Mouse (Mus musculus): Measurements from ENCODE around the gene Hnrnpll. TPM values are rescaled to one million over a fixed set of nuclear protein-coding genes. Genes with fewer than 3 reads are reported as not detected.
"Not testable (repeated sequence)": the region's sequence is repeated elsewhere in the genome, so short reads cannot be mapped to it uniquely, and the experiment has no call there.

The Hnrnpll gene
- polyA plus RNA-seq, 1 experiment from 2014 or later: 64.1 TPM

DNA sequence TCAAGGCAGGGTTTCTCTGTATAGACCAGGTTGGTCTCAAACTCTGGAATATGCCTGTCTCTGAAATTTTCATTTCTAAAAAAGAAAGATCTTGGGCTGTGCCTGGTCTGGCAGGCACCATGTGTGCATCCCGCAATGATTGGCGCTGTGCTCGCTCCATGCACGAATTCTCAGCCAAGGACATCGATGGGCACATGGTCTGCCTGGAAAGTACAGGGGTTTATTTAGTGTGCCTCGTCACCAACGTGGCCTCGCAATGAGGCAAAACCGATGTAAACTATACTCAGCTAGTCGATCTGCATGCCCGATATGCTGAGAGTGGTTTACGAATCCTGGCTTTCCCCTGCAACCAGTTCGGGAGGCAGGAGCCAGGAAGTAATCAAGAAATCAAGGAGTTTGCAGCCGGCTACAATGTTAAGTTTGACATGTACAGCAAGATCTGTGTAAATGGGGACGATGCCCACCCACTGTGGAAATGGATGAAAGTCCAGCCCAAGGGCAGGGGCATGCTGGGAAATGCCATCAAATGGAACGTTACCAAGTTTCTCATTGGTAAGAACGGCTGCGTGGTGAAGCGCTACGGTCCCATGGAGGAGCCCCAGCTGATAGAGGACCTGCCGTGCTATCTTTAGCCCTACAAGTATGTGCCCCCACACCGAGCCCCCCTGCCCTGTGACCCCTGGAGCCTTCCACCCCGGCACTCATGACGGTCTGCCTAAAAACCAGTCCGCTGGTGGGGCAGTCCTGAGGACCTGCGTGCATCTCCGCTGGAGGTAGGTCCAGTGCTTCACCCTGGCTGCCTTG is 8.0 kb downstream of the Hnrnpll start:
- Histone ChIP-seq H3K4me1 (peaks cover 10% of the 10 kb centered on the region), H3K9ac (no peak overlapping the region), H3K27me3 (no peaks in the 10 kb centered on the region), H3K4me3 (no peak overlapping the region), H3K4me2 (replicated peaks) (no peak overlapping the region), H3K27ac (no peak overlapping the region), H3K9me3 (no peaks in the 10 kb centered on the region), H3K36me3 (peaks cover 46% of the 10 kb centered on the region)
- ATAC-seq (ENCODE audit: low FRiP score, low read depth): no peak
- WGBS: 86% methylated on average over 27 of the region's 27 CpGs

DNA sequence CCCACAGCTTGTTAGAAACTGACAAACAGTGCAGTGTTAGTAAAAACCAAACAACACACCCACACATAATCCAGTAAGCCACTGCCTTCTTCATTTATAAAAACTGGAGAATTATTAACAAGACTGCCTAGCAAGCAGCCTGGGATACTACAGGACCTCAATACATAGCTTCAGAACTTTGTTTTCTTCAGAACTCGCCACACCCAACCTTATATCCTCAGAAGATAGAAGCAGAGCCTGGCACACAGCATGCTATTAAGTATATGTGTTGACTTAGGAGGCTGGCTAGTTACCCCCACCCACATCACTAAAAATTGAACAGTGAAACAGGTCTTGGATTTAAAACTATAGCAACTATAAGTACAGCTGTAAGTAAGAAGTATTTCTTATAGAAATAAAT is 10.5 kb downstream of the Hnrnpll start:
- H3K36me3 ChIP-seq: peaks cover 65% of the 10 kb centered on the region
- H3K9me3 ChIP-seq: no peaks in the 10 kb centered on the region
- ATAC-seq (ENCODE audit: low FRiP score, low read depth): no peak
- H3K9ac ChIP-seq: no peak overlapping the region
- H3K4me3 ChIP-seq: no peak overlapping the region
- H3K27me3 ChIP-seq: no peaks in the 10 kb centered on the region
- 85% methylated on average over 1 of the region's 1 CpGs for WGBS
- no peaks in the 10 kb centered on the region; the same call in 1 of the 2 replicates for H3K4me1 ChIP-seq
- no peak overlapping the region for H3K4me2 ChIP-seq (replicated peaks)
- no peak overlapping the region for H3K27ac ChIP-seq

DNA sequence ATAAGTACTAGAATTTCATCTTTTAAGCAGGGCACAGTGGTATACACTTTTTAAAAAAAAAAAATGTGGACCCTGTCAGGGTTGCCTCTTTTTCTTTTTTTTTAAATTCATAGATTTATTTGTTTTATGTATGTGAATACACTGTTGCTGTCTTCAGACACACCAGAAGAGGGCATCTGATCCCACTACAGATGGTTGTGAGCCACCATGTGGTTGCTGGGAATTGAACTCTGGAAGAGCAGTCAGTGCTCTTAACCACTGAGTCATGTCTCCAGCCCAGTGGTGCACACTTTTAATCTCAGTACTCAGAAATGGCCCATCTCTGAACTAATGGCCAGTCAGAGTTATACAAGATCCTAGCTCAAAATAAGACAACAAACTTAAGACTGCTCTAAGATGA is 12.8 kb downstream of the Hnrnpll start:
- ATAC-seq (ENCODE audit: low FRiP score, low read depth); H3K27ac ChIP-seq: not testable (repeated sequence)
- peaks cover 74% of the 10 kb centered on the region for H3K36me3 ChIP-seq

DNA sequence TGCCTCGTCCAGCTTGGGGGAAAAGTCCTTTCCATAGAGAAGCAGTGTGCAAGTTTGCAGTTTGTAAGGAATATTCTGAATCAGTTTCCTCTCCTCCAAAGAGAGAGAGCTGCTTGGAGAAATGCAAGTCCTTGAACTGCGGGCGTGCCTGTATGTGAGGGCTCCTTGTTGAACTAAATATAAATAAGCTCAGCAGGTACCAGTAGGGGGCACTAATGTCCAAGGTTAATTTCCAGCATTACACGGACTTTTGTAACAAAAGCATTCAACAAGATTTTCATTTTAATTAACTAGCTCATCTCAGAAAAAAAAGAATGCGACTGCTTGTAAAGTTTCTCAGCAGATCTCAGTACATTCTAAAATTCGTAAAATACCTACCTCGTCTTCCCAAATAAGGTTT is 13.9 kb downstream of the Hnrnpll start:
- no peak overlapping the region for H3K9ac ChIP-seq
- WGBS: 67% methylated on average over 7 of the region's 7 CpGs
- H3K4me1 ChIP-seq: no peaks in the 10 kb centered on the region
- H3K4me2 ChIP-seq (replicated peaks): no peak overlapping the region
- no peak overlapping the region for H3K27ac ChIP-seq
- no peaks in the 10 kb centered on the region for H3K27me3 ChIP-seq
- no peak overlapping the region for H3K4me3 ChIP-seq
- no peaks in the 10 kb centered on the region for H3K9me3 ChIP-seq
- ATAC-seq (ENCODE audit: low FRiP score, low read depth): no peak
- H3K36me3 ChIP-seq: peaks cover 72% of the 10 kb centered on the region

More for the DNA sequence above, 12.8 kb downstream of the Hnrnpll start:
- H3K9ac ChIP-seq; H3K9me3 ChIP-seq; H3K4me3 ChIP-seq; H3K4me1 ChIP-seq; H3K4me2 ChIP-seq (replicated peaks); H3K27me3 ChIP-seq: not testable (repeated sequence)

DNA sequence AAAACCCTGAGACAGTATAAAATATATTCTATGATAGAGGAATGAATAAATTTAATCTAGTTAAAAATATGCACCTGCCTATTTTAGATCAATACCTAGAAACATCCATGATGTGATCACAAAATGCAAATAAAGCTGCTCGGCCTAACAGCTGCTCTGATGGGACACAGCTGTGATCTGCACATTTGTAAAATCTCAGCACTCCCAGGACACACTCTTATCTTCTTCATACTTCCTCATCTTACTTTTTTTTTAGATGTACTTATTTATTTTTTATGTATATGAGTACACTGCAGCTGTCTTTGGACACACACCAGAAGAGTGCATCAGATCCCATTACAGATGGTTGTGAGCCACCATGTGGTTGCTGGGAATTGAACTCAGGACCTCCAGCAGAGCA is 20.4 kb downstream of the Hnrnpll start:
- H3K27ac ChIP-seq: no peak overlapping the region
- H3K9ac ChIP-seq: no peak overlapping the region
- H3K4me2 ChIP-seq (replicated peaks): no peak overlapping the region
- peaks cover 53% of the 10 kb centered on the region for H3K36me3 ChIP-seq
- H3K4me3 ChIP-seq: no peak overlapping the region
- no peaks in the 10 kb centered on the region for H3K9me3 ChIP-seq
- no peak for ATAC-seq (ENCODE audit: low FRiP score, low read depth)
- no peaks in the 10 kb centered on the region for H3K27me3 ChIP-seq
- WGBS: 84% methylated on average over 1 of the region's 1 CpGs
- H3K4me1 ChIP-seq: no peaks in the 10 kb centered on the region

DNA sequence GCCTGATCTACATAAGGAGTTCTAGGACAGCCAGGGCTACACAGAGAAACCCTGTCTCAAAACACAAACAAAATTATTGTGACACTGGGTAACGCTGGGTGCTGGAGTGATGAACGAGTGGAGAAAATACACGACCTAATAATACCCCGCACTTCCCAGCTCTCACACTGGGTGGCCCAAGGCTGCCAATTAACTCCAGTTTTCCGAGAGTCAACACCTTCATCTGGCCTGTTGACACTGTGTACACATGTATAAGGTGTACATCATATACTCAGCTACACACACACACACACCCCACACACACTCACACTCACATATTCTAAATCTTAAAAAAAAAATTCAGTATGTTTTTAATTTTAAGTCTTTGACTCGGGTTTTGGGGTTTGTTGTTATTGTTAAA is 33.5 kb downstream of the Hnrnpll start:
- Histone ChIP-seq H3K9me3 (no peaks in the 10 kb centered on the region), H3K9ac (no peak overlapping the region), H3K27me3 (no peaks in the 10 kb centered on the region), H3K27ac (no peak overlapping the region), H3K4me2 (replicated peaks) (no peak overlapping the region), H3K4me3 (no peak overlapping the region), H3K4me1 (no peaks in the 10 kb centered on the region), H3K36me3 (peaks cover 56% of the 10 kb centered on the region)
- peak; percentile 36; the same call in 1 of the 2 replicates for ATAC-seq (ENCODE audit: low FRiP score, low read depth)
- WGBS: 86% methylated on average over 6 of the region's 6 CpGs

DNA sequence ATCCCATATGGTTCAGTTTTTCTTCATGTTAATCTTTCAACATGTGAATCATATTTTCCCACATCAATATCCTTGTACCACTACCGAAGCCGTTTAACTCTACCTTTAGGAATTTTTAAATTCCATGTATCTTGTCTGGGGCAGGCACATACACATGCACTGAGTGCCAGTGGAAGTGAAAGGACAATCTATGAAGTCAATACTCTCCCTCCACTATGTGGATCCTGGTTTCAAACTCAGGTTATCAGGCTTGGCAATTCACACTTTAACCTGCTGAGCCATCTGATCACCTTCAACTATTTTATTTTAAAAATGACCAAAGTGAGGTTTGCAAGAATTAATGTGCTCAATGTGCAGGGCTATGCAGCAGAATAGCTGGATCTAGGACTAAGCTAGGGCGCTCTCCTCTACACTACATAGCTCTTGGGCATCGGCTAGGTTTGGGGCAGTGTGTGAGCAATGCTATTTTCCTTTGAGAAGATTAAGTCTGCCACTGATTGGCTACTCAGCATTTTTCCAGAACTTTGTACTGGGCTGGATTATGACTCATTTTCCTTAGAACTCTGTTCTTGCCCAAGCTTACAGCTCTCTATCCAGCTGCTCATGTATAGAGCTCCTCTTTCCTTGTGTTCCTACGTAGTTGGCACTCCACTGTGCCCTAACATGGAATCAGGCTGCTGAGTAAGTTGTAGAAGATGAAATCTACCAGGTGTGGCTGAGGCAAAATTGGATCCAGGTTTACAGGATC is 35.8 kb downstream of the Hnrnpll start:
- no peak overlapping the region for H3K9ac ChIP-seq

DNA sequence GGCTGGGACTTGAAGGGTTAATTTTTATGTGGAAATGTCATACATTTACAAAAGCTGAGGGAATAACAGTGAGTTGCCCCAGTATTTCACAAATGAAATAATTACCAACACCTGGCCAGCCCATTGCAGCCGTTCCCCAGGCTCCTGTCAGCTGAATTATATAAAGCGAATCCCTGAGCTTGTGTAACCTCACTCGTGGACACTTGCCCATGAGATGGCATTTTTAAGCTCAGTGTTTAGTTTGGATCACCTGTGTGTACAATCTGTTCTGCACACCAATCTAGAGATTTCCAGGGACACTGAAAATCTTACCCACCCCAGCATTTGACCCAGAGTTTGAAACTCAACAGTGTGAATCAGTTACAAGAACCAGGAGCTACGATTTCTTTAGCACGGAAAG is 40.0 kb downstream of the Hnrnpll start:
- Histone ChIP-seq H3K36me3 (peaks cover 10% of the 10 kb centered on the region), H3K27ac (no peak overlapping the region), H3K9ac (no peak overlapping the region), H3K4me1 (peaks cover 15% of the 10 kb centered on the region), H3K4me3 (no peak overlapping the region), H3K27me3 (no peaks in the 10 kb centered on the region), H3K9me3 (no peaks in the 10 kb centered on the region), H3K4me2 (replicated peaks) (no peak overlapping the region)
- no peak for ATAC-seq (ENCODE audit: low FRiP score, low read depth)
- 40% methylated on average over 5 of the region's 5 CpGs for WGBS

More for the DNA sequence above, 35.8 kb downstream of the Hnrnpll start:
- Histone ChIP-seq H3K4me3 (no peak overlapping the region), H3K36me3 (peaks cover 35% of the 10 kb centered on the region), H3K4me2 (replicated peaks) (no peak overlapping the region), H3K9me3 (no peaks in the 10 kb centered on the region), H3K27ac (no peak overlapping the region; the same call in 1 of the 2 replicates), H3K27me3 (no peaks in the 10 kb centered on the region), H3K4me1 (peaks cover 8% of the 10 kb centered on the region)
- no peak for ATAC-seq (ENCODE audit: low FRiP score, low read depth)
- WGBS: 85% methylated on average over 5 of the region's 5 CpGs

DNA sequence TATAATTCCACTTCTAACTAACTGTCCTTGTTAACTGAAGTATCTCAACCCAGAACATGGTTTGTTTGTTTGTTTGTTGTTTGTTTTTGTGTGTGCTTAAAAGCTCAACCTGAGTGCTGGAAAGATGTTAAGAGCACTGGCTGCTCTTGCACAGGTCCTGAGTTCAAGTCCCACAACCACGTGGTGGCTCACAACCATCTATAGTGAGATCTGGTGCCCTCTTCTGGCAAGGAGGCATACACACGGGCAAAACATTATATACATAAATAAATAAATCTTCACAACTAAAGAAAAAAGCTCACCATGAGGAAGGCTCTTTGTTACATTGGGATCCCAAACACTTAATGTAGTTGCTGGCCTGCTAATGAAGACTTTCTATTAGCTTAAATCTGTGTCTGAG is 41.6 kb downstream of the Hnrnpll start:
- peaks cover 15% of the 10 kb centered on the region for H3K4me1 ChIP-seq
- no peak overlapping the region for H3K27ac ChIP-seq
- no peaks in the 10 kb centered on the region for H3K9me3 ChIP-seq
- H3K27me3 ChIP-seq: no peaks in the 10 kb centered on the region
- H3K4me2 ChIP-seq (replicated peaks): no peak overlapping the region
- peaks cover 3% of the 10 kb centered on the region; the same call in 1 of the 2 replicates for H3K36me3 ChIP-seq
- no peak overlapping the region for H3K9ac ChIP-seq
- no peak overlapping the region for H3K4me3 ChIP-seq
- no peak for ATAC-seq (ENCODE audit: low FRiP score, low read depth)
- WGBS: 69% methylated on average over 2 of the region's 2 CpGs

DNA sequence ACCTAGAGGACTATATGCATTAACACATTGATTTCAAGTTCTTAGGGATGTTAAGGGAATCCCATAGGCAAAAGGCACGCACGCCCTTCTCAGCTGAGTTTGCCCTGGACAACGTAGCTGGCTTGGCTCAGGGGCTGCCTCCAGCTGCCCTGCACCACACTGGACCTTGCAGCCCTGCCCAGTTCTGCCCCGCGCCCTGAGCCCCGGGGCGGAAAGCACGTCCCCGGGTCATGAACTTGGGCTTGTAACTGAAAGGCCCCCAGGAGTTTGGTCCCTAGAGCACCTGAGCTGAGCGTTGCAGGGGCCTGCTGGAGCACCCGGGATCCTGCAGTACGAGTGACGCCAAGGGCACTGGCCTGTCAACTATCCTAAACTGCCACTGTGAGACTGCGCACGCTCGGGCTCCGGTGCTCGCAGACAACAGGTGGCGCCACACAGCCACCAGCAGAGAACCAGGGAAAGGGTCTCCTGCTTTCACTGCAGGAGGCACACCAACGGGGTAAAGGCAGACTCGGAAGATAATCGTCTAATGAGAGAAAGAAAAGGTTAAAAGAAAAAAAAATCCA is 43.1 kb downstream of the Hnrnpll start:
- Histone ChIP-seq H3K27ac (no peak overlapping the region), H3K27me3 (0 out of 2 replicates have a peak, but pooled peaks cover 6% of the 10 kb centered on the region), H3K9ac (no peak overlapping the region), H3K4me3 (peak overlapping the region; percentile 10), H3K36me3 (no peaks in the 10 kb centered on the region), H3K4me1 (peaks cover 15% of the 10 kb centered on the region), H3K4me2 (replicated peaks) (peak overlapping the region; percentile 54), H3K9me3 (no peaks in the 10 kb centered on the region)
- no peak for ATAC-seq (ENCODE audit: low FRiP score, low read depth)
- 11% methylated on average over 22 of the region's 22 CpGs for WGBS

DNA sequence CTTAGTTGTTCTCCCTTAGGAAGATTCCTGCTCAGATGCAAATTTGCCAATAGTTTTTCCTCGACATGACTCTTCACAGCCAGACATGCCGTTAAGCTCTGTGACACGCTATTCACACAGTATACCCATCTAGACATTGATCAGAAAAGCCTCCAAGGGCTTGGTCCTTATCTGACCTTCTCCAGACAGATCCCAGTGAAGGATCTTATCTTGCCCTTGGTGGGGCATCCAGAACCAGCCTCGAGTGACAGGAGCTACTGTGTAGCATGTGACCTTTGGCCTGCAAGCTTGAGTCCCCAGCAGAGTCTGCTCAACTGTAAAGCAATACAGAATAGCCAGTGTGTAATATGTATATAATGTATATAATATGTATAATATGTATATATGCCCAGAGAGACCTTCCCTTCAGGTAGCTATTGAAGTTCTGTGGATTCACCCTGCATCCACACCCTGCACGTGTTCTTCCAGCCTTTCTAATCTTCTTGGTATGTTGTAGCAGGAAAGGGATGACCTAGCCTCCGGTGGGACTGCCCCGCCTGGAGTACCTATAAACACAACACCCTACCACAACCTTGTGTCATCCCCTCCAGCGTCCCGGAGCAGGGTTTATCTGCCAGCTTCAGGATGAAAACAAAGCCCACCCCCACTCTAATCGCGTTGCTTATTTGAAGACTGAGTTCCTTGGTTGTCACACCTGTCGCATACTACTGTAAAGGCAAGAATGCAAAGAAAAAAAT is 43.7 kb downstream of the Hnrnpll start:
- H3K4me3 ChIP-seq: no peak overlapping the region
- no peak overlapping the region for H3K9ac ChIP-seq
- ATAC-seq (ENCODE audit: low FRiP score, low read depth): no peak
- no peaks in the 10 kb centered on the region for H3K36me3 ChIP-seq
- WGBS: 62% methylated on average over 12 of the region's 12 CpGs
- 0 out of 2 replicates have a peak, but pooled peaks cover 6% of the 10 kb centered on the region for H3K27me3 ChIP-seq
- no peak overlapping the region for H3K27ac ChIP-seq
- no peak overlapping the region for H3K4me2 ChIP-seq (replicated peaks)
- H3K4me1 ChIP-seq: peaks cover 15% of the 10 kb centered on the region
- H3K9me3 ChIP-seq: no peaks in the 10 kb centered on the region

DNA sequence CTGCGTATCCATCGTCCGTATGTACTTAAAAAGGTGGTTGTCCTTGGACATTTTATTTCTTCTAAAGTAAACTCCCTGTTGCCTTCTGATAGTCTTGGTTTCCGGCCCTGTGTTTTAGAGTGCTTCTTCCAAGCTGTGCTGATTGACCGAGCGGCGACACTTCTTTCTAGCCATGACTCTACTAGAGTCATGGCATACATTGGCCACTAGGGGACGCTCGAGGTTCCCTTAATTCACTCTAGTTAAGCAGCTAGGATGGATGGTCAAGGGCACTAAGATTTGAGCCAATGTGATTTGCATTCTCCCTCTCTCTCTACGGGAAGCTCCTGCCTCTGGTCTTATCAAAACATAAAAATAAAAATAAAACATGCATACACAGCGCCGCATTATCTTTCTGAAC is 44.7 kb downstream of the Hnrnpll start:
- ATAC-seq (ENCODE audit: low FRiP score, low read depth): no peak
- Histone ChIP-seq H3K4me3 (no peak overlapping the region), H3K36me3 (no peaks in the 10 kb centered on the region), H3K4me2 (replicated peaks) (no peak overlapping the region), H3K27me3 (0 out of 2 replicates have a peak, but pooled peaks cover 6% of the 10 kb centered on the region), H3K9me3 (no peaks in the 10 kb centered on the region), H3K4me1 (peaks cover 14% of the 10 kb centered on the region), H3K27ac (no peak overlapping the region), H3K9ac (no peak overlapping the region)
- 49% methylated on average over 12 of the region's 12 CpGs for WGBS

All from limb, embryonic 13.5 days (tissue).